Mouse (Mus musculus): ENCODE results near the gene Mcpt2. TPM values are rescaled to one million over a fixed set of nuclear protein-coding genes. Genes with fewer than 3 reads are reported as not detected.

The Mcpt2 gene
- polyA plus RNA-seq, 1 experiment from 2014 or later, result not detected

GRCm38 (mm10) chr14:56085167-56085566, 43.3 kb downstream of the Mcpt2 start, which contains the start of gene Mcpt8:
TSS of gene Mcpt8 (minus strand) at chr14:56085273.
- TF ChIP-seq CTCF (IDR thresholded peaks at IDR 0.05), result no peak
- no peak for DNase-seq (ENCODE audit: low read depth, low spot score)
- H3K27me3 ChIP-seq, result no peaks in the 10 kb centered on the region
- no peak for ATAC-seq
- in situ Hi-C loops (cut with MboI; ENCODE audit: low pct_unique_long_range_greater_than_20kb), result no loop called here
- ChIA-PET CTCF (no interaction called here), POLR2A (no interaction called here)

- ChIA-PET POLR2A (no interaction called here), CTCF (no interaction called here)
- DNase-seq (ENCODE audit: low read depth, low spot score) (no peak), ATAC-seq (no peak)
- in situ Hi-C loops (cut with MboI; ENCODE audit: low pct_unique_long_range_greater_than_20kb), result no loop called here
- no peaks in the 10 kb centered on the region for H3K27me3 ChIP-seq
- no peak for TF ChIP-seq CTCF (IDR thresholded peaks at IDR 0.05)
Measured at GRCm38 (mm10) chr14:56086711-56087110, 44.9 kb downstream of the Mcpt2 start.

GRCm38 (mm10) chr14:56093353-56093752, 51.5 kb downstream of the Mcpt2 start:
- DNase-seq (ENCODE audit: low read depth, low spot score) (no peak), ATAC-seq (no peak)
- H3K27me3 ChIP-seq, result no peaks in the 10 kb centered on the region
- in situ Hi-C loops (cut with MboI; ENCODE audit: low pct_unique_long_range_greater_than_20kb), result no loop called here
- no peak for TF ChIP-seq CTCF (IDR thresholded peaks at IDR 0.05)
- ChIA-PET POLR2A (no interaction called here), CTCF (no interaction called here)

Other genes with a start within 250 kb of the Mcpt2 start
- gene Nfatc4, start 218.9 kb upstream of the Mcpt2 start, polyA plus RNA-seq (2021), result 3.9 TPM
- gene Nynrin, start 188.0 kb upstream of the Mcpt2 start, polyA plus RNA-seq (2021), result not detected
- gene Cbln3, start 157.6 kb upstream of the Mcpt2 start, polyA plus RNA-seq (2021), result 0.12 TPM
- 16.2 TPM for gene Khnyn, start 157.1 kb upstream of the Mcpt2 start, polyA plus RNA-seq (2021)
- gene Sdr39u1, start 141.7 kb upstream of the Mcpt2 start, polyA plus RNA-seq (2021), result 42.4 TPM
- not detected for gene Cma1, start 97.4 kb upstream of the Mcpt2 start, polyA plus RNA-seq (2021)
- not detected for gene Cma2, start 91.1 kb upstream of the Mcpt2 start, polyA plus RNA-seq (2021)
- gene Mcpt1, start 24.1 kb upstream of the Mcpt2 start, polyA plus RNA-seq (2021), result not detected
- gene Mcpt9, start 11.5 kb upstream of the Mcpt2 start, polyA plus RNA-seq (2021), result not detected
- not detected for gene Mcpt4, start 20.3 kb downstream of the Mcpt2 start, polyA plus RNA-seq (2021)
- 0.50 TPM for gene Mcpt8, start 43.2 kb downstream of the Mcpt2 start, polyA plus RNA-seq (2021)
- gene Ctsg, start 60.5 kb downstream of the Mcpt2 start, polyA plus RNA-seq (2021), result not detected
- gene Gzme, start 78.6 kb downstream of the Mcpt2 start, polyA plus RNA-seq (2021), result 59.1 TPM
- 4.2 TPM for gene Gzmd, start 90.6 kb downstream of the Mcpt2 start, polyA plus RNA-seq (2021)
- gene Gzmg, start 117.5 kb downstream of the Mcpt2 start, polyA plus RNA-seq (2021), result 5.3 TPM
- 0.06 TPM for gene Gzmn, start 132.6 kb downstream of the Mcpt2 start, polyA plus RNA-seq (2021)
- gene Gzmf, start 169.4 kb downstream of the Mcpt2 start, polyA plus RNA-seq (2021), result 2.8 TPM
- gene Gzmc, start 192.6 kb downstream of the Mcpt2 start, polyA plus RNA-seq (2021), result not detected
- 0.06 TPM for gene Gzmb, start 220.2 kb downstream of the Mcpt2 start, polyA plus RNA-seq (2021)